Mouse (Mus musculus): Measurements from ENCODE around the gene Usp38.

- no peak for TF ChIP-seq CTCF (IDR thresholded peaks at IDR 0.05; ENCODE audit: extremely low read depth, insufficient read depth, low read length)
- TF ChIP-seq POLR2A (IDR thresholded peaks at IDR 0.05; ENCODE audit: extremely low read depth, insufficient read depth, low read length), result no peak
Measured at GRCm38 (mm10) chr8:80961070-80961609, 53.6 kb downstream of the Usp38 start.

Data from cortical plate, adult 2 months (tissue).